Mouse (Mus musculus) midbrain, postnatal 0 days (tissue): ENCODE results near the gene Scn9a. TPM values are rescaled to one million over a fixed set of nuclear protein-coding genes. Genes with fewer than 3 reads are reported as not detected.
A peak's percentile ranks its signal among the peaks of the same experiment; 100 is the strongest.

Source experiments
- ATAC-seq: fragments of 200-750 bp; cut with Nextera tagmentation; 2 replicates; pipeline ENCODE4 v1.8.0; 2017; ENCODE audit warnings: moderate number of reproducible peaks, mild to moderate bottlenecking, moderate TSS enrichment, moderate library complexity; ENCODE audit not compliant: low FRiP score
- DNase-seq: peaks from one replicate; pipeline ENCODE4 v3.0.0-alpha.2; 2015; ENCODE audit warnings: low spot score
- H3K27ac ChIP-seq: fragments of 300-500 bp; sonication (generic); 2 replicates; pipeline ENCODE4 v1.5.1; 2014; ENCODE audit warnings: low read depth, mild to moderate bottlenecking, low read length, mixed read lengths
- H3K27me3 ChIP-seq: fragments of 300-500 bp; sonication (generic); 2 replicates; pipeline ENCODE4 v1.6.1; 2014; ENCODE audit warnings: low read length, control low read depth, mixed read lengths; ENCODE audit not compliant: insufficient read depth
- H3K36me3 ChIP-seq: fragments of 300-500 bp; sonication (generic); 2 replicates; pipeline ENCODE4 v1.6.1; 2014; ENCODE audit warnings: low read length, control low read depth, mixed read lengths; ENCODE audit not compliant: insufficient read depth
- H3K4me1 ChIP-seq: fragments of 300-500 bp; sonication (generic); 2 replicates; pipeline ENCODE4 v1.6.1; 2014; ENCODE audit warnings: mild to moderate bottlenecking, control low read depth, antibody characterized with exemption, low read length, mixed read lengths; ENCODE audit not compliant: insufficient read depth
- H3K4me2 ChIP-seq: fragments of 300-500 bp; sonication (generic); 2 replicates; pipeline ENCODE4 v1.6.1; 2014; ENCODE audit warnings: low read depth, mild to moderate bottlenecking, low read length, mixed read lengths; ENCODE audit not compliant: poor library complexity, severe bottlenecking
- H3K4me3 ChIP-seq: fragments of 300-500 bp; sonication (generic); 2 replicates; pipeline ENCODE4 v1.5.1; 2014; ENCODE audit warnings: low read depth, mild to moderate bottlenecking, low read length, moderate library complexity
- H3K9ac ChIP-seq: fragments of 300-500 bp; sonication (generic); replicated peaks from 2 replicates; pipeline ENCODE4 v1.6.1; 2014; ENCODE audit warnings: mild to moderate bottlenecking, low read length, moderate library complexity, mixed read lengths; ENCODE audit not compliant: poor library complexity, severe bottlenecking
- H3K9me3 ChIP-seq: fragments of 300-500 bp; sonication (generic); 2 replicates; pipeline ENCODE4 v1.6.1; 2016; ENCODE audit warnings: low read length, control low read depth
- CTCF ChIP-seq: IDR thresholded peaks from 2 replicates; pipeline ENCODE4 v1.5.1; 2016; ENCODE audit warnings: antibody characterized with exemption, mild to moderate bottlenecking
- WGBS: fragments of 180-500 bp; shearing (Covaris S2); extraction: QIAGEN DNeasy Blood & Tissue Kit; methylation state at CpG from one replicate; pipeline ENCODE4 v1.1.7; 2014; 5-methylcytosine and 5-hydroxymethylcytosine counted together
- polyA plus RNA-seq: library from polyadenylated mRNA; unstranded; fragments of >200 nt; fragmentation: Nextera tagmentation; extraction: Ambion mirVana; gene quantifications from 2 replicates; pipeline ENCODE4 v1.2.1, GENCODE M21; 2015
- total RNA-seq: library from RNA; depleted of rRNA; stranded (reverse); fragments of >200 nt; gene quantifications from 2 replicates; pipeline ENCODE4 v1.2.3, GENCODE M21; 2014; rRNA removed

Scn9a gene
- total and polyA plus RNA-seq, 2 experiments from 2014 or later: 8.7 to 14.5 TPM

GRCm38 (mm10) chr2:66440711-66441110 lies 194.1 kb downstream of the Scn9a start, which contains the start of gene Scn1a:
Scn1a (minus strand) TSS chr2:66440840.
- Histone ChIP-seq H3K27ac (peak within 1 kb of the TSS; percentile 38; the same call in 1 of the 2 replicates), H3K9me3 (no peaks in the 10 kb centered on the region), H3K9ac (peak within 1 kb of the TSS; percentile 51), H3K36me3 (no peaks in the 10 kb centered on the region), H3K4me1 (0 out of 2 replicates have a peak, but pooled peaks cover 4% of the 10 kb centered on the region), H3K4me3 (peak within 1 kb of the TSS; percentile 43), H3K27me3 (no peaks in the 10 kb centered on the region), H3K4me2 (peak within 1 kb of the TSS; percentile 62)
- WGBS: 11% methylated on average over 7 of the region's 7 CpGs
- DNase-seq (peak; percentile 34), ATAC-seq (0 out of 2 replicates have a peak, but pooled peaks have one; percentile 55)
- no peak for TF ChIP-seq CTCF

- H3K27ac ChIP-seq: peak overlapping the region; percentile 38; the same call in 1 of the 2 replicates
- no peak for TF ChIP-seq CTCF
- H3K4me3 ChIP-seq: peak overlapping the region; percentile 43
- H3K27me3 ChIP-seq: no peaks in the 10 kb centered on the region
- WGBS: 5% methylated on average over 21 of the region's 21 CpGs
- H3K4me1 ChIP-seq: 0 out of 2 replicates have a peak, but pooled peaks cover 4% of the 10 kb centered on the region
- ATAC-seq: peak; percentile 59; the same call in 1 of the 2 replicates
- H3K36me3 ChIP-seq: no peaks in the 10 kb centered on the region
- H3K9me3 ChIP-seq: no peaks in the 10 kb centered on the region
- peak overlapping the region; percentile 62 for H3K4me2 ChIP-seq
- DNase-seq: peak; percentile 61
- H3K9ac ChIP-seq: peak overlapping the region; percentile 51
These were observed 194.8 kb downstream of the Scn9a start for GRCm38 (mm10) chr2:66439764-66440471.

GRCm38 (mm10) chr2:66436286-66436685 lies 198.5 kb downstream of the Scn9a start:
- no peak for TF ChIP-seq CTCF
- Histone ChIP-seq H3K4me1 (0 out of 2 replicates have a peak, but pooled peaks cover 4% of the 10 kb centered on the region), H3K4me3 (no peak overlapping the region), H3K4me2 (no peak overlapping the region), H3K36me3 (no peaks in the 10 kb centered on the region), H3K27me3 (no peaks in the 10 kb centered on the region), H3K27ac (no peak overlapping the region), H3K9ac (no peak overlapping the region), H3K9me3 (no peaks in the 10 kb centered on the region)
- ATAC-seq (no peak), DNase-seq (no peak)
- 65% methylated on average over 3 of the region's 3 CpGs for WGBS

Other genes starting within 250 kb of the Scn9a start
- gene Scn1a, start 194.1 kb downstream of the Scn9a start, total RNA-seq: 23.1 and 28.2 TPM in 2 replicates
- 27.4 and 28.5 TPM in 2 replicates for gene Scn1a, start 194.1 kb downstream of the Scn9a start, polyA plus RNA-seq
- 0.55 and 0.76 TPM in 2 replicates for gene Scn7a, start 150.0 kb upstream of the Scn9a start, total RNA-seq
- 0.26 and 0.27 TPM in 2 replicates for gene Scn7a, start 150.0 kb upstream of the Scn9a start, polyA plus RNA-seq